Mouse (Mus musculus): ENCODE data around the gene Gm11437.

DNA sequence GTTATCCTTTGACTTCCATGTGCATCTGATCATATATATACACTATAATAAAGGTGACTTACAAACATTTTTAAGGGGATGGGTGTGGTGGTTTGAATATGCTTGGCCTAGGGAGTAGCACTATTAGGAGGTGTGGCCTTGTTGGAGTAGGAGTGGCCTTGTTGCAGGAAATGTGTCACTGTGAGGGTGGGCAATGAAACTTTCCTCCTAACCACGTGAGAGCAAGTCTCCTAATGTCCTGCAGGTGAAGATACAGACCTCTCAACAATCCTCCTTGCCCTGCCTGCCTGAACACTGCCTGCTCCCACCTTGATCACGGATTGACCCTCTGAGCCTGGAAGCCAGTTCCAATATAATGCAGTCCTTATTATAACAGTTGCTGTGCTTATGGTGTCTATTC is 60.1 kb downstream of the Gm11437 start:
- TF ChIP-seq POLR2A (IDR thresholded peaks at IDR 0.05; ENCODE audit: control insufficient read depth, low read depth, low read length) (no peak), CTCF (IDR thresholded peaks at IDR 0.05; ENCODE audit: control insufficient read depth, insufficient read depth, insufficient replicate concordance, low read depth, low read length) (no peak)
